Mouse (Mus musculus) embryonic facial prominence, embryonic 10.5 days (tissue): ENCODE results near the gene Cbx2. TPM values are rescaled to one million over a fixed set of nuclear protein-coding genes. Genes with fewer than 3 reads are reported as not detected.

Experiments
- DNase-seq: peaks from one replicate; pipeline ENCODE4 v3.0.0-alpha.2; 2017; ENCODE audit warnings: low spot score
- H3K27ac ChIP-seq: fragments of 300-500 bp; sonication (generic); replicated peaks from 2 replicates; pipeline ENCODE4 v1.5.1; 2016; ENCODE audit warnings: mild to moderate bottlenecking
- H3K27me3 ChIP-seq: fragments of 300-500 bp; sonication (generic); replicated peaks from 2 replicates; pipeline ENCODE4 v1.6.1; 2016; ENCODE audit warnings: low read depth, mild to moderate bottlenecking; ENCODE audit not compliant: poor library complexity, severe bottlenecking
- H3K36me3 ChIP-seq: fragments of 300-500 bp; sonication (generic); replicated peaks from 2 replicates; pipeline ENCODE4 v1.6.1; 2016; ENCODE audit warnings: mild to moderate bottlenecking, moderate library complexity
- H3K4me1 ChIP-seq: fragments of 300-500 bp; sonication (generic); 2 replicates; pipeline ENCODE4 v1.6.1; 2016
- H3K4me3 ChIP-seq: fragments of 300-500 bp; sonication (generic); 2 replicates; pipeline ENCODE4 v1.5.1; 2016; ENCODE audit warnings: mild to moderate bottlenecking, moderate library complexity
- H3K9me3 ChIP-seq: fragments of 300-500 bp; sonication (generic); 2 replicates; pipeline ENCODE4 v1.6.1; 2016; ENCODE audit warnings: mild to moderate bottlenecking
- WGBS: fragments of 180-500 bp; shearing (Covaris S2); methylation state at CpG from one replicate; pipeline ENCODE4 v1.1.7; 2016; 5-methylcytosine and 5-hydroxymethylcytosine counted together
- polyA plus RNA-seq: library from polyadenylated mRNA; unstranded; fragments of >200 nt; fragmentation: Nextera tagmentation; extraction: Ambion mirVana; gene quantifications from 2 replicates; pipeline ENCODE4 v1.2.1, GENCODE M21; 2016

The Cbx2 gene
- polyA plus RNA-seq, 1 experiment from 2014 or later, result 150 TPM

DNA sequence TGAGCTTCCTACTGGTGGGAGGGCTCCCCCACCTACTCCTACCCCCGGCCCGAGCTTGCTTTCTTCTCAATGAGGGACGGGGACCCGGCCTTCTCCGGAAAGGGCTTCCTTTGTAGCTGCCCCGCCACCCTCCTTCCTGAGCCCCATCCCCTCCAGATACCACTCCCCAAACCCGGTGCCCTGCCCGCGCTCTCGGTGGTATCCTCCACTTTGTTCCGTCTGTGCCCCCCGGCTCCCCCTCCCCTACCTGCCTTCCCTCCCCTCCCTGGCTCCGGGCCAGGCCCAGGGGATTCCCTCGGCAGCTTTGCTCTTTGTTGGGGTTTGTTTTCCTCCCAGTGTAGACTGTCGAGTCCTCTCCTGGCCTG is 836 bp downstream of the Cbx2 start:
- no peak for DNase-seq
- Histone ChIP-seq H3K4me3 (peak overlapping the region; percentile 99), H3K27me3 (peaks cover 34% of the 10 kb centered on the region), H3K27ac (peak overlapping the region; percentile 98), H3K4me1 (peaks cover 49% of the 10 kb centered on the region), H3K9me3 (no peaks in the 10 kb centered on the region), H3K36me3 (peaks cover 47% of the 10 kb centered on the region)
- WGBS, result under 1% methylated on average over 15 of the region's 15 CpGs

DNA sequence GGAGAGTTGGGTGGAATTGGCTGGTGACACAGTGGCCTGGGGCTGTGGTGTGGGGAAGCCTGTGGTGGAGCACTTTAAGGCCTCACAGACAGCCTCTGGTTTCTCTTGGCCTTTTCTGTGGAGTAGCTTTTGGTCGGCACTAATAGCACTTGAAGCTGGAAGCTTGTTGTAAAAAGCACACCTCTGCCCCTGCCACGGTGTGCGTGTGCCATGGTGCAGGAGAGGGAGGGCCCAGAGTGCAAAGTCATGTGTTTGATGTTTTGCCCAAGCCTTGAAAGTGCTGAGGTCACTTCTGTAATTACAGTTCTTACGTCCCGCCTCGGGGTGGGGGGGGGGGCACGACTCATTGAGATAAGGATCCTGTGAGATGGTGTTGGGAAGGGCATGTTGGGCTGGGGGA is 1.5 kb downstream of the Cbx2 start:
- no peaks in the 10 kb centered on the region for H3K9me3 ChIP-seq
- peaks cover 56% of the 10 kb centered on the region for H3K4me1 ChIP-seq

GRCm38 (mm10) chr11:119026203-119026602 is 3.4 kb downstream of the Cbx2 start:
- Histone ChIP-seq H3K9me3 (no peaks in the 10 kb centered on the region), H3K27ac (no peak overlapping the region), H3K4me3 (peak overlapping the region; percentile 99), H3K4me1 (peaks cover 62% of the 10 kb centered on the region), H3K27me3 (peaks cover 7% of the 10 kb centered on the region), H3K36me3 (peaks cover 72% of the 10 kb centered on the region)
- 67% methylated on average over 12 of the region's 12 CpGs for WGBS
- DNase-seq, result no peak

More for the DNA sequence above, 1.5 kb downstream of the Cbx2 start:
- H3K27me3 ChIP-seq, result peaks cover 27% of the 10 kb centered on the region
- H3K27ac ChIP-seq, result peak overlapping the region; percentile 98
- 16% methylated on average over 7 of the region's 7 CpGs for WGBS
- peak overlapping the region; percentile 99 for H3K4me3 ChIP-seq
- peaks cover 53% of the 10 kb centered on the region for H3K36me3 ChIP-seq
- no peak for DNase-seq

GRCm38 (mm10) chr11:119033874-119034558 is 11.3 kb downstream of the Cbx2 start:
- Histone ChIP-seq H3K9me3 (no peaks in the 10 kb centered on the region), H3K4me3 (peak overlapping the region; percentile 47), H3K36me3 (peaks cover 32% of the 10 kb centered on the region), H3K27me3 (peaks cover 62% of the 10 kb centered on the region), H3K27ac (no peak overlapping the region; the same call in 1 of the 2 replicates), H3K4me1 (peaks cover 63% of the 10 kb centered on the region)
- WGBS, result under 1% methylated on average over 26 of the region's 26 CpGs
- DNase-seq, result peak; percentile 88

GRCm38 (mm10) chr11:119034635-119035034 is 11.9 kb downstream of the Cbx2 start:
- no peak overlapping the region for H3K27ac ChIP-seq
- H3K36me3 ChIP-seq, result peaks cover 30% of the 10 kb centered on the region
- under 1% methylated on average over 19 of the region's 19 CpGs for WGBS
- peak; percentile 31 for DNase-seq
- H3K4me1 ChIP-seq, result peaks cover 63% of the 10 kb centered on the region
- H3K27me3 ChIP-seq, result peaks cover 68% of the 10 kb centered on the region
- H3K4me3 ChIP-seq, result peak overlapping the region; percentile 47
- no peaks in the 10 kb centered on the region for H3K9me3 ChIP-seq

DNA sequence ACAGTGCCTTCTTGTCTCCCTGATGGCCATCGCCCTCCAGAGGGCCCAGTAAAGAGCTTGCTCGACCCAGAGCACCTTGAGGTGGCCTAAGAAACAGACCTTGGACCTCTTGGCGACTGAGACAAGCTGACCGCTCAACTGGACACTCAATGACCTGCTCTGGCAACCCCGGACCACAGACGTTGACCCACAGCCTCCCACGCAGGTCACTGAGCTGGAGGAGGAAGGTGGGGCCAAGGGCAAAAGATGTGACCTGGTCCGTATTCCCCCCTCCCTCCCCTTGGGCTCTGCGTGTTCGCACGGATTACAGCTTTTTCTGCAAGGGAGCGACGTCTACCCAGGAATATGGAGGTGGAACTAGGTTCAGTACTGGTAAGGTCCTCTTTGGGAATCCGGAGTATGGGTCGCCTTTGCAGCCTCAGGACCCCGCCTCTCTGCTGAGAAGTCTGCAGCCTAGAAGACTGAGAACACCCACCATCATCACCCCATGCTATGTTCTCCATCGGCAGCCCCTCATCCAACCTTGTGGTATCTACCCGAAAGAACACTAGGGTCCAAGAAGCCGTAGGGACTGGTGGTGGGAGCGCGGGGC is 12.4 kb downstream of the Cbx2 start:
- Histone ChIP-seq H3K36me3 (peaks cover 24% of the 10 kb centered on the region), H3K4me1 (peaks cover 66% of the 10 kb centered on the region), H3K9me3 (no peaks in the 10 kb centered on the region), H3K4me3 (peak overlapping the region; percentile 47), H3K27me3 (peaks cover 72% of the 10 kb centered on the region), H3K27ac (no peak overlapping the region)
- no peak for DNase-seq
- under 1% methylated on average over 21 of the region's 21 CpGs for WGBS

DNA sequence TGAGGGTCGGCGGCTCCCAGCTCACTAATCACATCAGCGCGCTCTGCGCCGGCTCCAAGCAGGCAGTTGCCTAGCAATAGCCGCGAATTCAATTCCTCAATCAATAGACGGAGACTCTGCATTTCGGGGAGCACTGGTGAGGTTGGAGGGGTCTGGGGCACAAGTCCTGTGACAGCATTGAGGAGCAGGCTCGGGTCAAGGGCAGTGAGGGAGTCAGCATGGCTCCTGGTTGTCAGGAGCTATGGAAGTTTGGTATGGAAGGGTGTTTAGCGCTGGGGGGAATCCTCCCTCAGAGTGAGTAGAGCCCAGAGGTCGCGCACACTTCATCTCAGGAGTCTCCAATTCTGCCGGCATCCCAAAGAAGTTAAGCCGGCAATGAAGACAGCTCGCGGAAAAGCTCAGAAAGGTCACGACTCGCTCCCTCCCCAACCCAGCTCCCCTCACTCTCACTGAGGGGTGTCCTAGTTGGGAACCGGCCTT is 13.0 kb downstream of the Cbx2 start:
- H3K36me3 ChIP-seq, result peaks cover 19% of the 10 kb centered on the region
- H3K9me3 ChIP-seq, result no peaks in the 10 kb centered on the region
- DNase-seq, result peak; percentile 67
- no peak overlapping the region for H3K27ac ChIP-seq
- WGBS, result under 1% methylated on average over 21 of the region's 21 CpGs
- peaks cover 72% of the 10 kb centered on the region for H3K27me3 ChIP-seq
- H3K4me3 ChIP-seq, result peak overlapping the region; percentile 47
- H3K4me1 ChIP-seq, result peaks cover 70% of the 10 kb centered on the region

GRCm38 (mm10) chr11:119036447-119036846 is 13.7 kb downstream of the Cbx2 start:
- no peak for DNase-seq
- Histone ChIP-seq H3K36me3 (peaks cover 15% of the 10 kb centered on the region), H3K27ac (no peak overlapping the region), H3K4me3 (peak overlapping the region; percentile 83; the same call in 1 of the 2 replicates), H3K4me1 (peaks cover 78% of the 10 kb centered on the region), H3K27me3 (peaks cover 76% of the 10 kb centered on the region), H3K9me3 (no peaks in the 10 kb centered on the region)
- under 1% methylated on average over 15 of the region's 15 CpGs for WGBS

- H3K27ac ChIP-seq, result peak overlapping the region; percentile 72
- H3K36me3 ChIP-seq, result peaks cover 11% of the 10 kb centered on the region
- peak overlapping the region; percentile 83 for H3K4me3 ChIP-seq
- H3K27me3 ChIP-seq, result peaks cover 83% of the 10 kb centered on the region
- no peaks in the 10 kb centered on the region for H3K9me3 ChIP-seq
- peak; percentile 76 for DNase-seq
- WGBS, result under 1% methylated on average over 57 of the region's 57 CpGs
- H3K4me1 ChIP-seq, result peaks cover 85% of the 10 kb centered on the region
These were observed 14.4 kb downstream of the Cbx2 start for GRCm38 (mm10) chr11:119036934-119037779.

GRCm38 (mm10) chr11:119037780-119038401 is 15.1 kb downstream of the Cbx2 start:
- DNase-seq, result peak; percentile 64
- Histone ChIP-seq H3K27ac (no peak overlapping the region), H3K36me3 (peaks cover 10% of the 10 kb centered on the region), H3K4me1 (peaks cover 92% of the 10 kb centered on the region), H3K9me3 (no peaks in the 10 kb centered on the region), H3K4me3 (peak overlapping the region; percentile 83), H3K27me3 (peaks cover 90% of the 10 kb centered on the region)
- WGBS, result 1% methylated on average over 18 of the region's 18 CpGs

DNA sequence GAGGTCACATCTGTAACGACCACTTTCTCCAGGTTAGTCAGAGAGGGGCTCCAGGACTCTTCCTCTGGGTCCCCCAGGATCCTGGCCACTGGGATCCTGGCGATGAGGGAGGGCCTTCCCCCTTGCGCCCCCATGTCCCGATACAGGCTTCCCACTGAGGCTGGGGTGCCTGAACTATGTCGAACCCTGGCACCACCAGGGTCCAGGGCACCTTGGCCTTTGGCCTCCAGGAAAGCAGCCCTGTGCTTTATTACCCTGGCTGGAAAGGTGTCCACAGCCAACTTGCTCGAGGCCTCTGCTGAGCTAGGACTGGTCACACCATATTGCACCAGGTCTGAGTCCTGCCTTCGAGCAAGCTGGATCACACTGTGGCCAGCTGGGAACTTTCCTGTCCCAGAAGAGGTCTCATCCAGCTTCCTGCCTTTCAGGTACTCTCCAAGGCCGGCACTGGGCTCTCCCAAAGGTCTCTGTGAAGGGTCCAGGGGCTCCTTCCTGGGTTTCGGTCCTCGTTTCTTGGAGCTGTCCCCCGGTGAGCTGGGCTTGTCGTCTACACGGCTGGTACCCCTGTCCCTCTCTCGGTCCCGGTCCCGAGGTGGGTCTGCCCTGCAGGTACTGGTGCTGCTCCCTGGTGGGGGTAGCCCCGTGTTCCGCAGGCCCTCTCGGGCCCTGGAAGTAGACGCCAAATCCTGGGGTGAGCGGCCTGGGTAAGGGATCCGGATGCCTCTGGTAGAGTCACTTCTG is 16.2 kb downstream of the Cbx2 start:
- no peak for DNase-seq
- no peaks in the 10 kb centered on the region for H3K9me3 ChIP-seq
- peaks cover 10% of the 10 kb centered on the region for H3K36me3 ChIP-seq
- H3K4me1 ChIP-seq, result peaks cover 98% of the 10 kb centered on the region
- peak overlapping the region; percentile 93; the same call in 1 of the 2 replicates for H3K27ac ChIP-seq
- H3K27me3 ChIP-seq, result peaks cover 90% of the 10 kb centered on the region
- 21% methylated on average over 22 of the region's 22 CpGs for WGBS
- H3K4me3 ChIP-seq, result peak overlapping the region; percentile 83
